10 mouse cellular contexts compared by ENCODE assay signal in the genomic region with DNA sequence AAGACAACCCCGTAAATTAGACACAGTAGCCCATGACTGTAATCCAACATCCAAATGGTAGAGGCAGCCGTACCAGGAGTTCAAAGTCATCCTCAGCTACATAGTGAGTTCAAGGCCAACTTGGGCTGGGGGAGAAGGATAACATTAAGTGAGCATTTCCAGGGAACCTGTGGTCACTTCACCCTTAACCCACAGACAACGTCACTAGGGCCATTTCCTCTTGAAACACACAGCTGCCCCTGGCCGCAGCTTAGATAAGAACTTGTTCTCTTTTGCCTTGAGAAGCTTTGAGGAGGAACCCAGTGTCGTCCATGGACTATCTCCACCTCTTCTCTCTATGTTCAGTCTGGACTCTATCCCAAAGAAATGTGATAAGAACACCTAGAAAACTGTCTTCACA.
"Had no signal": no experiment of that assay in that cellular context is flagged by ENCODE, and none has a peak within 500 bp of the region (broad histone marks: within the 10 kb centered on the region; RNA-seq: fewer than 3 reads in every experiment).

No protein-coding gene starts in this region.

- H3K4me2 ChIP-seq: limb, embryonic 13.5 days had no signal

- H3K9me3 ChIP-seq: limb, embryonic 13.5 days had no signal

- H3K4me1 ChIP-seq: limb, embryonic 13.5 days; midbrain, embryonic 10.5 days had no signal

- DNase-seq: kidney, adult 18-20 months; kidney, postnatal 10 days; layer of hippocampus, postnatal 36 days; lung, adult 18-20 months; midbrain, embryonic 14.5 days; right cerebral cortex, postnatal 14 days; thymus, postnatal 36 days had no signal

- H3K4me3 ChIP-seq: limb, embryonic 13.5 days; midbrain, embryonic 10.5 days had no signal

- H3K27ac ChIP-seq: limb, embryonic 13.5 days; liver, embryonic 14.5 days; midbrain, embryonic 10.5 days had no signal

- H3K27me3 ChIP-seq: limb, embryonic 13.5 days had no signal

- H3K36me3 ChIP-seq: limb, embryonic 13.5 days; midbrain, embryonic 10.5 days had no signal

- H3K9ac ChIP-seq: limb, embryonic 13.5 days; liver, embryonic 14.5 days had no signal
